Mouse (Mus musculus): ENCODE results near the gene Pilrb1.
"Not testable (repeated sequence)": the region's sequence is repeated elsewhere in the genome, so short reads cannot be mapped to it uniquely, and the experiment has no call there.

Gene Pilrb1

DNA sequence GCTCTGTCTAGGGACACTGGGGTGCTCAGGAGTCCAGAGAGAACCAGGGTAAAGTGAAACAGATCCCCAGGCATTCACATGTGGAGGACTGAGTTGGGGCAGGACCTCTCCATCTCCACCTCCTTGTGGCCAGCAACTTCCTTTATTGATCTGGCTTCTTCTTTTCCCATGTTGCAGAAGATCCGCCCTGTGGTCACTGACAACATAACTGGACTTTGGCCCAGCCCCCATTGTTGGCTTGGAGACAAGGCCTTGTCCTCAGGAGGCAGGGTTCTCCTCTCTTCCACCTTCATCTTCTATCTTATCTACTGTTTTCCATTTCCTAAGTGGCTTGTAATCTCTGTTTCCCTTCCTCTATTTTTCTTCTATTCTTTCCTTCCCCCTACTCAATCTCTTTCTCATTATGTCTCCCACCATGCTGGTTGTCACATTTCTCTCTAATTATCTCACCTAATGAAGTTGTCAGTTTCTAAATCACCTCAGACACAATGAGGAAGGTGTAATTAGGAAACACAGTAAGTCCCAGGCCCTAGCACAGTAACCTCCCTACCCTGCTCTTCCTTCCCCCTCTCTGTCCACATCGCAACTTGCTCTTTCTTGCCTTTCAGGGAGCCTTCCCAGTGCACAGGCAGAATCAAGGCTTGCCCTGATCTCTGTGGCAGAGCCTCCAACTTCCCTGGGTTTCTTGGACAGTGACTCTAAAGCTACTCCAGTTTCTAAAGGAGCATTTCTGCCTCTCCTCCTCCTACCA, at the start of gene Pilrb1:
TSS of gene Pilrb1 (minus strand) at position 147 of the 751 bp plus-strand sequence.
- not testable (repeated sequence) for DNase-seq (ENCODE audit: low read depth)

DNA sequence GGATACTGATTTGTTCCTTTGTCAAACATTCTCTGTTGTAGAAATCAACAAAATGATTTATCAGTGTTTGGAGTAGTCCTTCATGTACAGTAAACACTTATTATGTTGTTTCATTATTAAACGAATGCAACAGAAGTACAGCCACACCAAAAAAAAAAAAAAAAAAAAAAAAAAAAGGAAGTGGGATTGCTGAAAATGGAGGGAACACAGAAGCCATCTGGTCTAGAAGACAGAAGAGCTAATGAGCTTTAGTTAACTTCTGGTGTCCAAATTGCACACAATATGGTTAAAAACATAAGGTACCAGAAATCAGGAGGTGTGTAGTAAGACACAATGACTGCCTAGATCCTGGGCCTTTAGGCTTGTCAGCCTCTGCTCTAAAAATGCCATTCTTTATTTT, 39.9 kb upstream of the Pilrb1 start:
- no peak for DNase-seq (ENCODE audit: low read depth)

DNA sequence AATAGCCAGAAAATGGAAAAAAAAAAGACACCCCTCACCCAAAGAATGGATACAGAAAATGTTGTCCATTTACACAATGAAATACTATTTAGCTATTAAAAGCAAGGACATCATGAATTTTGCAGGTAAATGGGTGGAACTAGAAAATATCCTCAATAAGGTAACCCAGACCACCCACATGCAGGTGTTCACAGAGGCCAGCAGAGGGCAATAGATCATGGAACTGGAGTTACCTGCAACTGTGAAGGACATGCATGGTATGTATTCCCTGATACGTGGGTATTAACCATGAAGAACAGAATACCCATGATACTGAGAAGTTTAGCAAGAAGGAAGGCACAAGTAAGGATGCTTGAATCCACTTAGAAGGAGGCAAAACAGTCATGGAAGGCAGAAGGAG, 35.0 kb upstream of the Pilrb1 start:
- peak; percentile 27 for DNase-seq (ENCODE audit: low read depth)

DNA sequence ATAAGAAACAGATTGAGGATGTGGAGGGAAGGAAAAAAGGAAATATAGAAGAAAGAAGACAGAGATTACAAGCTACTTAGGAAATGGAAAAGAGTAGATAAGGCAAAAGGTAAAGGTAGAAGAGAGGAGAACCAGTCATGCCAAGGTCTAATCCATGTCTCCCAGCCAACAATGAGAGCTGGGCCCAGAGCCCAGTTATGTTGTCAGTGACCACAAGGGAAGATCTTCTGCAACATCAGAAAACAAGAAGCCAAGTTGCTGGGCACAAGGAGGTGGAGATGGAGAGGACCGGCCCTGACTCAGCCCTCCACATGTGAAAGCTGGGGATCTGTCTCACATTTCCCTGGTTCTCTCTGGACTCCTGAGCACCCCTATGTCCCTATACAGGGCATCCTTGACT, 29.8 kb upstream of the Pilrb1 start:
- DNase-seq (ENCODE audit: low read depth), result no peak

DNA sequence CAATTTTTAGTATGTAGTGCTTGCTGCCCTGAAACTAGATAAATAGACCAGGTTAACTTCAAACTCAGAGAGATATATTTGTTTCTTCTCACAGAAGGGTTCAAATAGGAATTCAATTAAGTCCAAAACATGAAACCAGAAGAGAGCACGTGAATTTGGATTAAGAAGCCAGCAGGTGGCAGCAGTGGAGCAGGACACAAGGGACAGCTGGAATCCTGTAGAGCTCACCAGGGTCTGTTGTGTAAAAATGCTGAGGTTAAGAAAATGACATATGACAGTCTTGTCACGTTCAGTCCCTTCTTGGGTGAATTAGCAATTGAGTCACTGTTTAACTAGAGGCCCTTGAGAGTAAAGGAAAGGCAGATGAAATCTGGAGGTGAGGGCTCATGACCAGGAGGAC, 28.0 kb upstream of the Pilrb1 start:
- DNase-seq (ENCODE audit: low read depth), result peak; percentile 78

DNA sequence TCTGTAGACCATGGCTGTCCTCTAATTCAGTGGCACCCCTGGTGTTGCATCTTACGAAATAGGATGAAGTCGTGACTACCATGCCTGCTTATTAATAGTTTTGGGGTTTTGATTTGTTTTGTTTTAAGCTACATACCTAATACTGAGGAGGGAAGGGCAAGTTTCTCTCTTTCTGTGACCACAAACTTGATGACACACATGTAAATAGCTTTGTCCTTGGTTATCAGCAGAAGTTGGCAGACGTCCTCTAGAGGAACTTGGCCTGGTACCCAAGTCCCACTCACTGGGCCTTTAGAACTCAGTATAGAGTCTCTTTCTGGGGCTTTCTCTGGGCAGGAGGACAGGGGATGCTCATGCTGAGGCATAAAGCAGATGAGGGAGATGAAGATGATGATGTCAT, 25.4 kb upstream of the Pilrb1 start:
- peak; percentile 28 for DNase-seq (ENCODE audit: low read depth)

DNA sequence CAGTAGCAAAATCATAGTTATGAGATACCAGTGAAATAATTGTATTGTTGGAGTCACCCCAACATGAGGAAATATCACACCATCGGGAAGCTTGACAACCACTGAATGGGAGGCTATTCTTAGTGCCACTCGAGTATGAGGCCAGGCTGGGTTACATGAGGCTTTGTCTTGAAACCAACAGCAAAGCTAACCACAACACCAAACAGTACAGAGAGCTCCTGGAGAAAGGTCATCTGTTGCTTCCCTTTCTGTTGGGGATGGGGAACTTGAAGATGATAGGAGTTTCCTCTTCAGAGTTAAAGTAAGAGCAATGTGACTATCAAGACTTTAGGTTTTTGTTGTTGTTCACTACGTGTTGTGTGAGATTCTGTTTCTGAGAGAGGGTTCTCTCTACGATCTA, 25.0 kb upstream of the Pilrb1 start:
- DNase-seq (ENCODE audit: low read depth), result peak; percentile 52

DNA sequence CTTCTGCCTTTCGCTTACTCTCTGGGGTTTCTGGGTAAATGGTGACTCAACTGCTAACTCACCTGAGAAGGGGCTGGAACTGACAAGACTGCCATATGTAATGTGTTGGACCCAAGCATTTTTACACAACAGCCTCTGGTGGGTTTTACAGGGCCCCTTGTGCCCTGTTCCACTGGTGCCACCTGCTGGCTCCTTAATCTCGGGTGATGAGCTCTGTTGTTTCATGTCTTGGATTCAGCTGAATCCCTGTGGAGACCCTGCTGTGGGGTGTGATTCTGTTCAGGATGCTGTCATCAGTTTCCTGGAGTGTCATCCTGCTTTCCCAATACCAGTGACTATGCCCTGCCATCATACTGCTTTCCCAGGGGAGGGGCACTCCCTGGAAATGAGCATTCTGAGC, 20.0 kb upstream of the Pilrb1 start:
- DNase-seq (ENCODE audit: low read depth), result peak; percentile 35

DNA sequence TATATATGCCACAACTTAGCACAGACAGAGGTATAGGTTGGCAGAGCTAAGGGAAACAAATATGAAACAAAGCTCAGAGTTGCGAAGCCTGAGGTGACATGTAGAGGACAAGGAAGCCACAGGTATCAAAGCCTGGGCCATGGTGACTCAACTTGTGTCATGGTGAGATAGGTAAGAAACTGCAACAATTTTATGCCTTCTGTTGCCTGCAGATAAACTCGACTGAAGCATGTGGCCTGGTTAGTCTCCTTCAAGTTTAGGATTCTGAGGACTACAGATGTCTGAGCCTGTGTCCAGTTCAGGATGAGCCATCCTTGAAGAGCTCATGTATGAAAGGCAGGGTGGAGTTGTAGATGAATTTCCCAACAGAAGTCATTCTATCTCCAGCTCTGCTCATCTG, 17.1 kb upstream of the Pilrb1 start:
- no peak for DNase-seq (ENCODE audit: low read depth)

DNA sequence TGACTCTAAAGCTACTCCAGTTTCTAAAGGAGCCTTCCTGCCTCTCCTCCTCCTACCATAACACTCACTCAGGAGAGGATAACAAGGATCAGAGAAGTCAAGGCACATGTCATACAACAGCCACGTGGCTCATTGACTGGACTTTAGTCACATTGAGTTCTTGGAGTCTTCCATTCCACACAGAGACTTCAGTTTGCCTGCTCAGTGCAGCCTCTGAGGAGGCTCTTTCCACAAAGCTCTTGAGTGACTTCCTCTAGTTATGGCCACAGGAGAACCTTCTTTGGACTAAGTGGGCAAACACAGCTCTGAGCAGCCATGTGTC, 14.4 kb upstream of the Pilrb1 start:
- DNase-seq (ENCODE audit: low read depth), result not testable (repeated sequence)

DNA sequence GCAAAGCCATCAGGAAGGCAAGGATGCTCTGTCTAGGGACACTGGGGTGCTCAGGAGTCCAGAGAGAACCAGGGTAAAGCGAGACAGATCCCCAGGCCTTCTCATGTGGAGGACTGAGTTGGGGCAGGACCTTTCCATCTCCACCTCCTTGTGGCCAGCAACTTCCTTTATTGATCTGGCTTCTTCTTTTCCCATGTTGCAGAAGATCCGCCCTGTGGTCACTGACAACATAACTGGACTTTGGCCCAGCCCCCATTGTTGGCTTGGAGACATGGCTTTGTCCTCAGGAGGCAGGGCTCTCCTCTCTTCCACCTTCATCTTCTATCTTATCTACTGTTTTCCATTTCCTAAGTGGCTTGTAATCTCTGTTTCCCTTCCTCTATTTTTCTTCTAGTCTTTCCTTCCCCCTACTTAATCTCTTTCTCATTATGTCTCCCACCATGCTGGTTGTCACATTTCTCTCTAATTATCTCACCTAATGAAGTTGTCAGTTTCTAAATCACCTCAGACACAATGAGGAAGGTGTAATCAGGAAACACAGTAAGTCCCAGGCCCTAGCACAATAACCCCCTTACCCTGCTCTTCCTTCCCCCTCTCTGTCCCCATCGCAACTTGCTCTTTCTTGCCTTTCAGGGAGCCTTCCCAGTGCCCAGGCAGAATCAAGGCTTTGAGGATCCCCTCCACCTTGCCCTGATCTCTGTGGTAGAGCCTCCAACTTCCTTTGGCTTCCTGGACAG, 13.9 kb upstream of the Pilrb1 start, which contains the start of gene Pilrb2:
TSS of gene Pilrb2 (minus strand) at position 172 of the 737 bp plus-strand sequence.
- DNase-seq (ENCODE audit: low read depth), result not testable (repeated sequence)

DNA sequence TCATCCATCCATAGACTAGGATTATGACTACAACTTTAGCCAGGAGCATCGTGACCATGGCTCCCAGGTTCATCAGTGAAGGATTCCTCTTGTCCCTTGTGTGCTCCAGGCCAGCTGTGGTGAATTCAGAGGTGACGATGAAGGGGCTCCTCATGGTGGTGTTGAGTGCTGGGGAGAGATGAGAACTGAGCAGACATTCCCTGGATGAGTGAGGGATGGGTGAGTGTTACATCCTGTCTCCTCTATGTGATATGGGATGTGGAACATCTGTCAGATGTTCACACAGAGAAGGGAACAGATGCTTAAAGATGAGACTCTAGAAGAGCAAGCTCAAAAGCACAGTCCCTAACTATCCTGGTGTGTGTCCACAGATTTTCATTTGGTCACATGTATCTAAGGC, 10.7 kb upstream of the Pilrb1 start:
- DNase-seq (ENCODE audit: low read depth), result not testable (repeated sequence)

DNA sequence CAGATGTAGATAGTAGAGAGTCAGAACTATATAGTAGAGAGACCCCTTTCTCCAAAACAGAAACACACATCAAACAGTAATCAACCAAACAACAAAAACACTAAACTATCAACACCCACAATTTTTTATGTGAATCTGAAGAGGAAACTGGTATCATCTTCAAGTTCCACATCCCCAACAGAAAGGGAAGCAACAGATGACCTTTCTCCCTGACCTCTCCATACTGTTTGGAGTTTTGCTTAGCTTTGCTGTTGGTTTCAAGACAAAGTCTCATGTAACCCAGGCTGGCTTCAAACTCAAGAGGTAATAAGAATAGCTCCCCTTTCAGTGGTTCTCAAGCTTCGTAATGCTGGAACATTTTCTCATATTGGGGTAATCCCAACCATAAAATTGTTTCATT, 6.1 kb upstream of the Pilrb1 start:
- DNase-seq (ENCODE audit: low read depth), result not testable (repeated sequence)

DNA sequence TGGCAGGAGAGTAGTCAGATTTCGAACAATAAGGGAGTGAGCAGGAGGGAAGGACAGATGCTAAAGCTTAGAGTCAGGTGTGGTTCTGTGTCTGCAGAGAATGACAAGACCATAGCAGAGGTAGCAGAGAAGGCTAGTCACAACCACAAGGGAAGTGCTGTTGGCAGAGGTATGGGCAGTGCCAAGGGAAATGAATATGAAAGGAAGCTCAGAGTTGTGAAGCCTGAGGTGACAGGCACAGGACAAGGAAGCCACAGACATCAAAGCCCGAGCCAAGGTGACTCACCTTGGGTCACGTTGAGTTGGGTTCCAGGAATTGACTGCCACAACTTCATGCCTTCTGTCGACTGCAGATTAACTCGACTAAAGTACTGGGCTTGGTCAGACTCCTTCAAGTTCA, 1.0 kb downstream of the Pilrb1 start:
- peak; percentile 49 for DNase-seq (ENCODE audit: low read depth)

DNA sequence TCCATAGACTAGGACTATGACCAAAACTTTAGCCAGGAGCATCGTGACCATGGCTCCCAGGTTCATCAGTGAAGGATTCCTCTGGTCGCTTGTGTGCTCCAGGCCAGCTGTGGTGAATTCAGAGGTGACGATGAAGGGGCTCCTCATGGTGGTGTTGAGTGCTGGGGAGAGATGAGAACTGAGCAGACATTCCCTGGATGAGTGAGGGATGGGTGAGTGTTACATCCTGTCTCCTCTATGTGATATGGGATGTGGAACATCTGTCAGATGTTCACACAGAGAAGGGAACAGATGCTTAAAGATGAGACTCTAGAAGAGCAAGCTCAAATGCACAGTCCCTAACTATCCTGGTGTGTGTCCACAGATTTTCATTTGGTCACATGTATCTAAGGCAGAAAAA, 3.0 kb downstream of the Pilrb1 start:
- DNase-seq (ENCODE audit: low read depth), result not testable (repeated sequence)

DNA sequence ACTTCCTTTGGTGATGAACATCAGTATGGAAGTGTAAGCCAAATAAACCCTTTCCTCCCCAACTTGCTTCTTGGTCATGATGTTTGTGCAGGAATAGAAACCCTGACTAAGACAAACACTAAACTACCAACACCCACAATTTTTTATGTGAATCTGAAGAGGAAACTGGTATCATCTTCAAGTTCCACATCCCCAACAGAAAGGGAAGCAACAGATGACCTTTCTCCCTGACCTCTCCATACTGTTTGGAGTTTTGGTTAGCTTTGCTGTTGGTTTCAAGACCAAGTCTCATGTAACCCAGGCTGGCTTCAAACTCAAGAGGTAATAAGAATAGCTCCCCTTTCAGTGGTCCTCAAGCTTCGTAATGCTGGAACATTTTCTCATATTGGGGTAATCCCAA, 7.6 kb downstream of the Pilrb1 start:
- not testable (repeated sequence) for DNase-seq (ENCODE audit: low read depth)

DNA sequence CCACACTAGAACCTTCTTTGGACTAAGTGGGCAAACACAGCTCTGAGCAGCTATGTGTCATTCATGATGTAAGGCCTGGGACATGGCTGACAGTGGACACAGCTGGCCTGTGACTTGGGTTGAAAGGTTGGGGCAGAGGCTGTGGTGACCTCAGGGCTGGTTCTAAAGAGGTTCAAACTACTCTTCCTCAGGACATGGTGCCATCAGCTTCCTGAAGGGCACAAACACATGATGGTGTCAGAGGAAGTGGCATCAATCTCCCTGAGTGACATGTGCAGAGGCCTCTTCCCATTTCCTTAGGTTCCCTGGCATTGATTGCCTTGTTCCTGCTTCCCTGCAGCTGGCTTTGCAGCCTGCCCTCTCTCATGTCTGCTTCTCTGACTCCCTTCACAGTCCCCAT, 20.8 kb downstream of the Pilrb1 start:
- not testable (repeated sequence) for DNase-seq (ENCODE audit: low read depth)

DNA sequence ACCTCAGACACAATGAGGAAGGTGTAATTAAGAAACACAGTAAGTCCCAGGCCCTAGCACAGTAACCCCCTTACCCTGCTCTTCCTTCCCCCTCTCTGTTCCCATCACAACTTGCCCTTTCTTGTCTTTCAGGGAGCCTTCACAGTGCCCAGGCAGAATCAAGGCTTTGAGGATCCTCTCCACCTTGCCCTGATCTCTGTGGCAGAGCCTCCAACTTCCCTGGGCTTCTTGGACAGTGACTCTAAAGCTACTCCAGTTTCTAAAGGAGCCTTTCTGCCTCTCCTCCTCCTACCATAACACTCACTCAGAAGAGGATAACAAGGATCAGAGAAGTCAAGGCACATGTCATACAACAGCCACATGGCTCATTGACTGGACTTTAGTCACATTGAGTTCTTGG, 21.3 kb downstream of the Pilrb1 start:
- DNase-seq (ENCODE audit: low read depth), result no peak

DNA sequence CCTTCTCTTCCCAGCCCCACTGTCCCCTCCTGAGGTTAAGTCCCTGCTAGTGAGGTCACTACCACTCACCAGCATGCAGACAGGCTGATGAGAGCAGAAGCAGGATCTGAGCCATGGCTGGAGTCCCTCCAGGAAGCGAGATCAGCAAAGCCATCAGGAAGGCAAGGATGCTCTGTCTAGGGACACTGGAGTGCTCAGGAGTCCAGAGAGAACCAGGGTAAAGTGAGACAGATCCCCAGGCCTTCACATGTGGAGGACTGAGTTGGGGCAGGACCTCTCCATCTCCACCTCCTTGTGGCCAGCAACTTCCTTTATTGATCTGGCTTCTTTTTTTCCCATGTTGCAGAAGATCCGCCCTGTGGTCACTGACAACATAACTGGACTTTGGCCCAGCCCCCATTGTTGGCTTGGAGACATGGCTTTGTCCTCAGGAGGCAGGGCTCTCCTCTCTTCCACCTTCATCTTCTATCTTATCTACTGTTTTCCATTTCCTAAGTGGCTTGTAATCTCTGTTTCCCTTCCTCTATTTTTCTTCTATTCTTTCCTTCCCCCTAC, 21.9 kb downstream of the Pilrb1 start, which contains the start of gene Pilra:
TSS of gene Pilra (minus strand) at position 316 of the 555 bp plus-strand sequence.
- not testable (repeated sequence) for DNase-seq (ENCODE audit: low read depth)

DNA sequence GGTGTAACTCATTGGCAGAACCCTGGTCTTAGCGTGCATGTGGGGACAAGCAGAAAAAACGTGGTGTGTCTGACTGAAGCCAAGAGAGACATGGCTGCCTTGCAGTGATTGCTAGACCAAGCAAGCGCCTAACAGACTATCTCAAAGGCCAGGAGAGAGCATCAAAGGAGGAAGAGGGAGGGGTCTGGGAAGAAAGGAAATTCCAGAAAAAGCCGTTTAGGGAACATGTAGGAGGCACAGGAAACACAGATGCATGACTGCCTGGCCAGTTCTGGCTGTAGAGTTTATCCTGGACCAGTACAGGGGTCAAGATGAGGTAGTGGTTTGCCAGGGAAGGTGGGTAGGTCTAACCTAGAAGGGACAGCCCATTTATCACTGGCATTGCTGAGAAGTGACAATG, 24.4 kb downstream of the Pilrb1 start:
- no peak for DNase-seq (ENCODE audit: low read depth)

DNA sequence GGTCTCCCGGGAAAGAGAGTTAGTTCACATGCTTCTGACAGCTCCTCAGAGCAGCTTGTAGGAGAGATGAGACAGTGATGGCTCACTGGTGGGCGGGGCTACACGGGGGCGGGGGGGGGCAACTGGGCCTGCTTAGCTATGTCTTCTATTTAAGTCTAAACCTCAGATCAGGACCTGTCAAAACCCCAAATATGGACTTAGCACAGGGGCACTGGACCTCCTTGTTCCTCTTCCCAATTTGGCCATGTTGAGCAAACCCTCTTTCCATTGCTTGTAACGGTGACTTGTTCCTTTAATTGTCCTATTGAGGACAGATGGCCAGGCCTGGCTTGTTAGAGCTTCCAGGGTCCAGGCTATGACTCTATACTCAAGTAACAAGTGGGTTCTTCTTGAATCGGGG, 26.4 kb downstream of the Pilrb1 start:
- DNase-seq (ENCODE audit: low read depth), result peak; percentile 9

DNA sequence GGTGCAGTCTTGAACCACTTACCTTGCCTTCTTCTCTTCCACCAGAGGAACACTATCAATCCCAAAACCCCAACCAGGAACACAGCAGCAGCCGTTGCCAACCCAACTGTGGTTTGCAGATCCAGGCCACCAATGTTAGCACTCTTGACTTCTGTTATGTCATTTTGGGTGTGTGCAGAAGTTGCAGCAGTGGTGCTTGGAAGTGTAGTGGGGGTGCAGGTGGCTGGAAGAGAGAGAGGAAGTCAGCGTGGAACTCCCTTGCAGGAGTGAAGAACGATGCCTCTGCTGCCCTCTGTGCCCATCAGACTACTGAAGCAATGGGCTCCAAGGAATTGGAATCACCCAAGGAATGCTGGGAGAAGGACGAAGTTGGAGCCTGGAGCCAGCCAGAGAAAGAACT, 26.8 kb downstream of the Pilrb1 start:
- no peak for DNase-seq (ENCODE audit: low read depth)

DNA sequence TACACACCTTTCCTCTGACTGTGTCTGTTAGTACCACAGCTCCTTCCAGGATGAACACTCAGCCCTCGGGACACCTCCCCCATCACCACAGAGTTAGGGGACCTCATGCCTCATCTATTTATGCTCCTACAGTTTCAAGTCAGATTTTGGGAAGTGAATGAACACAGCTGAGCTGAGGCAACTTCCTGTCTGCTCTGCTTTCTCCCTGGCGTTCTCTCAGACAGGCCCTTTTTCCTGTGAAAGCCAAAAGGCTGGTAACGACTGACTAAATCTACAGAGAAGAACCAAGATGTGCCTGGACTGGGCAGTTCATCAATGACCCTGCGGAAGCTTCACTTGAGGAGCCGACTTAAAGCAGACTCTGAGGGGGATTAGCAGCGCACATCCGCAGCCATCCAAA, 27.7 kb downstream of the Pilrb1 start:
- DNase-seq (ENCODE audit: low read depth), result peak; percentile 14

All from 416B (cell line).